Mouse (Mus musculus) neutrophil, adult 5-6 weeks (primary cell): ENCODE results near the gene Tmem167b. TPM values are rescaled to one million over a fixed set of nuclear protein-coding genes. Genes with fewer than 3 reads are reported as not detected.
"Not testable (repeated sequence)": the region's sequence is repeated elsewhere in the genome, so short reads cannot be mapped to it uniquely, and the experiment has no call there.

Experiments used
- ATAC-seq: fragments of 151-379, 151-347 bp; 2 replicates; pipeline ENCODE4 v1.8.0; 2017; ENCODE audit warnings: mild to moderate bottlenecking, moderate TSS enrichment; ENCODE audit not compliant: insufficient number of reproducible peaks, poor library complexity, low FRiP score, severe bottlenecking; ENCODE audit errors: extremely low read depth
- total RNA-seq: library from RNA; stranded (forward); fragments of 200-1000 nt; gene quantifications from 2 replicates; pipeline ENCODE4 v1.2.3, GENCODE M21; 2017

Tmem167b gene
- 65.3 and 66.4 TPM in 2 replicates for total RNA-seq

DNA sequence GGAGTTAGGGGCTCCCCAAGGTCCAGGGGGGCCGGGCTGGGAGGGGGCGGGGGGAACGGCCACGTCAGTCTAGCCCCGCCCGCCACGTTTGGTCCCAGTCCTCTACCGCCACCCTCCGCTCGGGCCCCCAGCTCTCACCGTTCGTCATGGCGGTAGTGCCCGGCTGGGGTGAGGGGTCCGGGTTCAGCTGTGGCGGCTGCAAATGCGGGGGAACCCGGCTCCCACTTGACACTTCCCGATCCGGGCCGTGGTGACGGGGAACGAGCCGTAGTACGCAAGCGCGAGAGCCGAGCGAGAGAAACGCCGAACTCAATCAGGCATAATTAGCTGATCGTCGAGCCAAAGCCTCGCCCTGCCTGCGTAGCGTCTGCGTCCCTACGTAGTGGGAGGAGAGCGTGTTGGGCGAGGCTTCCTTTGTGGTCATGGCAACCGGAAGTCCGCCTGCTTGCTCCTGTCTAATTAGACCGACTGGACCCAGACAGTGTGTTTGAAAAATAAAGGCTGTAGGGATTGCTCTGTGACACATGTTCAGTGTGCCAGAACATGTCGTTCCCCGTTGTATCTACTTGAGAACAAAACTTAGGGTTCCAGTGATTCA is at the start of gene Tmem167b:
Gene Tmem167b, minus strand, starts transcription at position 334 of the 598 bp plus-strand sequence.
- peak; percentile 96 for ATAC-seq

- ATAC-seq, result peak; percentile 56; the same call in 1 of the 2 replicates
Measured at GRCm38 (mm10) chr3:108608906-108609305, 46.6 kb upstream of the Tmem167b start.

GRCm38 (mm10) chr3:108591530-108592522 is 29.6 kb upstream of the Tmem167b start:
- ATAC-seq, result no peak

DNA sequence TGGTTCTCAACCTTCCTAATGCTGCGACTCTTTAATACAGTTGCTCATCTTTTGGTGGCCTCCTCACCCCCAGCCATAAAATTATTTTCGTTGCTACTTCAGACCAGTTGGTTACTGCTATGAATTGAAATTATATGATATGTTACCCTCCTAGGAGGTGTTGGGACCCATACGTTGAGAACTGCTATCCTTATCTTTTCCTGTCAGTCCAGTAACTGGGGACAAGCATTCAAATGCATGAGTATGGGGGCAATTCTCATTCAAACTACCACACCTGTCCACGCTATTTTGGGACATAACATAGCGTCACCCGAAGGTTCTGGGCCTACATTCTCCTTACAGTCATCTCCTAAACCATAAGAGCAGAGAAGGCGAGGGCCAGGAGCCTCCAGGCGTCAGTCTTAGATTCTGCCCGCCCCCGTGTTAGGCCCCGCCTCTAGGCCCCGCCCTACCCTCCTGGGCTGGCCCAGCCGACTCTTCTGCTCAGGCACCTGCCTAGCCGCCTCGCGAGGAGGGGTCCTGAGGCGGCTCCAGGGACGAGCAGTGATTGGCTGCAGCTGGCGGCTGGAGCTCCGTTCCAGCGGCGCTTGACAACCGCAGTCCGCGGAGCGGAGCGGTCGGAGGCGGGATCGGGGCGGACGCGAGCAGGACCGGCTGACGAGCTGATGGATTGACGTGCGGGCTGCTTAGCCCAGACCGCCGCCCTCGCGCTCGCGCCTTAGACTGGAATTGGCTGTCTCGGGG is 28.7 kb upstream of the Tmem167b start, which contains the start of gene Wdr47:
Gene Wdr47, plus strand, starts transcription at position 494 of the 744 bp plus-strand sequence.
- peak; percentile 99 for ATAC-seq

DNA sequence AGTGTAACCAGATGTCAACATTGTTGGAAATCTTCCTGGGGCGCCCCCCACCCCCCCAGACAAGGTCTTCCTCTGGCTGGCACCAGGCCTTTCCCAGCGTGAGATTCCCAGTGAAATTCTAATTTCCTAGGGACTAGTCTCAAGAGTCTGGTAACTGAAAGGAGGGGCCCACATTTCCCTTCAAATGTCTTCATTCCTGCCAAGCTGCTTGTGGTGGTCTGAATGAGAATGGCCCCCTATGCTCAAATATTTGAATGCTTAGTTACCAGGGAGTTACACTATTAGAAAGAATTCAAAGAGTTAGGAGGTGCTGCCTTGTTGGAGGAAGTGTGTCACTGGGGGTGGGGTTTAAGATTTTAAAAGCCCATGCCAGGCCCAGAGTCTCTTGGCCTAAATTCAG is 26.2 kb upstream of the Tmem167b start:
- no peak for ATAC-seq

DNA sequence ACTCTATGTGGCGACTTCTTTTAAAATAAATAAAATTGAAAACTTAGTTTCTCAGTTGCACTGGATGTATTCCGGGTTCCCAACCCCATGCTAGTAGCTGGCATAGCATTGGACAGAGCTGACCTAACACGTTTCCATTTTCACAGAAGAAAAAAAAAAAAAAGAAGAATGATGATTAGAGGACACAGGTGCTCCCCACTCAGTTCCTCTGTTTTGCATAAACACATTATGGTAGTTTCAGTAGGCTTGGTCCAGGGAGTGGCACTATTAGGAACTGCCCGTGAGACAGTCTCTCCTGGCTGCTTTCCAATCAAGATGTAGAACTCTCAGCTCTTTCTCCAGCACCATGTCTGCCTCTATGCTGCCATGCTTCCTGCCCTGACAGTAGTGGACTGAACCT is 22.3 kb upstream of the Tmem167b start:
- ATAC-seq, result no peak

DNA sequence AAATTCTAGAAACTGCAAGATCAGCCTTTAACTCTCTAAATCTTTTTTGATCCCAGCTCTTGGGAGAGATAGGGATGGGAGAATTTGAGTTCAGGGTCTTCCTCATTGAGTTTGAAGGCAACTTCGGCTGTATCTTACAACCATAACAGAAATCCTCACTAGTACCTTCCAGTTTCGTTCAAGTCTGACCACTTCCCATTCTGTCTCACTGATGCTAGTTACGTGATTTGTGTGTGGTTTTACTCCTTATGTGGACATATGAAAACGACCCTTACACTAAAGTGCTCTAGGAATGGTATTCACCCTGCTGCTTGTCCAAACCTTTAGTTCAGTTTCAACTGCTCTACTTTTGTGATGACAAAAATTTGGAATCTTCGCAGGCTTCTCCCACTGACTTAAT is 11.8 kb upstream of the Tmem167b start:
- no peak for ATAC-seq

DNA sequence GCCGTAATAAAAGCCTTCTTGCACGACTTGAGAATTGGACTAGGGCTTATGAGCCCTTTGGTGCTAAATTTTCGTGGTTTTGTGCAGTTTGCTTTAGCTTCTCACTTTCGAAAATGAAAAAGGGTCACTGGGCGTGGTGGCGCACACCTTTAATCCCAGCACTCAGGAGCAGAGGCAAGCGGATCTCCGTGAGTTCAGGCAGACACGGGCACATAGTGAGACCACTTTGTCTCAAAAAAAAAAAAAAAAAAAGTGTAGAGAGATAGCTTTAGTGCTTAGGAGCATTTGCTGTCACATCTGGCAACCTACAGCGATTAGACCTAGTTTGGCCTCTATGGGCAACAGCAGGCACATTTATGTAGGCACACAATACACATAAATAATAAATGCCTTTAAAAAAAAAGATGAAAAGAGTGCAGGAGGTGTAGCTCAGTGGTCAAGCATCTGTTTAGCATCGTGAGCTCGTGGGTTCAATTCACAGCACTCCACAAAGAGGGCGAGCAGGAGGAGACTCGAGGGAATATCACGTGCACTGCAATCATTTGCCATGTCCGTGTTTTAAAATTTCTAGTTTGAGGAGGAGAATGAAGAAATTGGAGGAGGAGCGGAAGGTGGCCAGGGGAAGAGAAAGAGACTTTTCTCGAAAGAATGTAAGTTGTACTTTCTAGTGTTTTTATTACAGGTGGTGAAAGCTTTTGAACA is 10.2 kb upstream of the Tmem167b start:
- no peak for ATAC-seq

DNA sequence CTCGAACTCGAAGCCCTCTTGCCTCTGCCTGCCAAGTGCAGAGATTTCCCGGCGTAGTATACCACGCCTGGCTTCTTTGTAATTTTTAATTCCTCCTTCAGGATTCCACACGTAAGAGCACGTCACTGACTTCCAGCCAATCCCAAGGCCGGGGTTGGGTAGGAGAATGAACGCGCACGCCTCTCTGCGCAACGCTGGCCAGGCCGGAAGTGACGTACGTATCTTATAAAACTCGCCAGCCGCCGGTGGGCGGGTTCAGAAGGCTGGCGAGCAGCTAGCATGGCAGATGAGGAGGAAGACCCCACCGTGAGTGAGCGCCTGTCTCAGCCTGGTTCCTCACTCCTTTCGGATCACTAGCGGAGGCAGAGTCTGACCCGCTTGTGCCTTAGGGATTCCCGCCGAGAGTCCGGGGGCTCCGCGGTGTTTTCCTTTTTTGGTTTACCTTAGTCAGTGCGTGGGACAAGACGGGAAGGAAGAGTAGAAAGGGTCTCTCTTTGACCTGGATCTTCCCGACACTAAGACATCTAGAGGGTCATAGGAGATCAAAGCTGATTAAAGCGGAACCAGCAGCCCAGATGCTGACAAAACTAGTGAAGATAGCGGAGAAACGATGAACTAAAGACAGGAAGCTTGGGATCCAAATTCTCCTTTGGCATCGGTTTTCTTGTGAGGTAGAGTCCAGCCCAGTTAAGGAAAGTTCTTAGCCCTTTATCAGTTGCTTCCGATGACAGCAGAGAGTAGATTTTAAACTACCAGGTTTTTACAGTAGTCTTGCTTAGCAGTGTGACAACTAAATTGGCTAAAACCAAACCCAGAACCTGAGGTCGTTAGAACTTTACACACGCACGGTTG is 9.4 kb upstream of the Tmem167b start, which contains the start of gene Taf13:
Gene Taf13, plus strand, starts transcription at position 256 of the 852 bp plus-strand sequence.
- ATAC-seq, result peak; percentile 98

- no peak for ATAC-seq
Measured at GRCm38 (mm10) chr3:108570813-108571212, 8.5 kb upstream of the Tmem167b start.

- ATAC-seq, result not testable (repeated sequence)
Measured at GRCm38 (mm10) chr3:108569636-108570035, 7.4 kb upstream of the Tmem167b start.

DNA sequence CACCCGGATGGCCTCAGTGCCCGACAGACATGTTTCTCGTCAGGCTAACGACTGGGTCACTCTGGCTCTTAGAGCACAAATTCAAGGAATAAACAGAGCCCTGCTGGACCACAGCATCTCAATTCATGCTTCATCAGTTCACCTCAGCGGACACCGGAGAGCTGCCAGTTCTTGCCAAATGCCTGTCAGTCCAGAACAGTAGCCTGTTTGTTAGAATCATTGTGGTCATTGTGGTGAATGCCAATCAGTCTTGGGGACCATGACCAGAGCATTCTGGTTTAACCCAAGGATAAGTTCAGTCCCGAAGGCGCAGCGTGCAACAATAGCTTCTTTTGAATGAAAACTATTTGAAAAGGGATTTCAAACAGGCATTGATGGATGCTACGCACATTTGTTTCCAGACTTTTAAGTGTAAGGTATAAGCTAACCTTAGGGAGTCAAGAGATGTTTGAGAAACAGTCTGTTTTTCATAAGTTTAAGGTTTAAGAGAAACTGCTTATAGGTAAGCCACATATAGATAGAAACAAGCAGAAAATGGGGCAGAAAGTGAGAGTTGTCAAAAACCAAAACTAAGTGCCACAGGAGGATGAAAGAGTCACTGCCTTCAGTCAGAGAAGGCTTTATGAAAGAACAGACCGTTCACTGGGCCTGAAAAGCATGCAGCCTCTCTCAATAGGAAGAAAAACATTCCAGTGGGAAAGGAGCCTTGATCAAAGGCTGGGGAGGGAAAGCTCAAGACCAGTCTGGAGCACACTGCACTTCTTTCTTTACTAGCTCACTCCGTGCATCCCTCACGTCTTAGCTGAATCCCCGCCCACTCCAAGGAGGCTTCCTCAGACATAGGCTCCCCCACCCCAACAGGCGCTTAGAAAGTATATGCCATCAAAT is 6.0 kb upstream of the Tmem167b start:
- no peak for ATAC-seq

- ATAC-seq, result peak; percentile 60
Measured at GRCm38 (mm10) chr3:108563309-108563708, 1.0 kb upstream of the Tmem167b start.

DNA sequence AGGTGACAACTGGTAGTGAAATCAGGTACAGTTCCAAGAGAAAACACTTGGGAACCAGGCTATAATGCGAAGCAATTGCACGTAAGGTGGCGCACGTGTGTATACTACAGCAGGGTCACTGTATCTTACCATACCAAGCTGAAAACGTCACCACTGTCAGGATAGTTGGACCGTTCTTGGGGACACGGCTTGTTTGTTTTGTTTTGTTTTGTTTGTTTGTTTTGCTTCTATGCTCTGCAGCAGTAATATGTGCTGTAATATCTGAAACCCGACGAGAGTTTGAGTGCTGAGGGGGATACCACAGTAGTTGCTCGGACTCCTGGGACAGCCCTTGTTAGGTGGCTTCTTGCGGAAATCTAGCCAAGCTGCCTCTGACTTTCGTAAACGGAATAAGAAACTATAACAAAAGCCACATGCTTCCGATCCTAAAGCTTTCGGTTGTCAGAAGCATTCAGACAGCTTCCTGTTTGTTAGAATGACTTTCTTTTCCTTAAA is 558 bp upstream of the Tmem167b start:
- ATAC-seq, result peak; percentile 10; the same call in 1 of the 2 replicates

DNA sequence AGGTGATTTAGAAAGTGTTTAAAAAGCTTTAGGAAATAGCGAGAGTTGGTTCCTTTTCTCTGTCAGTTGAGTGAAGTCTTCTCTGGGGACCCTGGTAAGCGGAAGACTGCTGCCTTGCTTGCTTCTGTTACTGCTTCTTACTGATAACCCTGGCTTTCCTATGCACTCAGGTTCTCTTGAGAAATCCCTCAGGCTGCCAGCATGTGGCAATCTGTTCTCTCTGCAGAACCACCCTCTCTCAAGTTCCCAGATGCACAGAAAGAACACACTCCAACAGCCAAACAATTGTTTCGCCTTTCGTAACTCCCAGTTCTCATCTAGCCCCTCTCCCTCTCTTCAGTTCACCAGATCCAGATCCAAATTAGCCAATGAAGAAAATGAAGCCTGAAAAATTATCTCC is 4.4 kb downstream of the Tmem167b start:
- ATAC-seq, result no peak

DNA sequence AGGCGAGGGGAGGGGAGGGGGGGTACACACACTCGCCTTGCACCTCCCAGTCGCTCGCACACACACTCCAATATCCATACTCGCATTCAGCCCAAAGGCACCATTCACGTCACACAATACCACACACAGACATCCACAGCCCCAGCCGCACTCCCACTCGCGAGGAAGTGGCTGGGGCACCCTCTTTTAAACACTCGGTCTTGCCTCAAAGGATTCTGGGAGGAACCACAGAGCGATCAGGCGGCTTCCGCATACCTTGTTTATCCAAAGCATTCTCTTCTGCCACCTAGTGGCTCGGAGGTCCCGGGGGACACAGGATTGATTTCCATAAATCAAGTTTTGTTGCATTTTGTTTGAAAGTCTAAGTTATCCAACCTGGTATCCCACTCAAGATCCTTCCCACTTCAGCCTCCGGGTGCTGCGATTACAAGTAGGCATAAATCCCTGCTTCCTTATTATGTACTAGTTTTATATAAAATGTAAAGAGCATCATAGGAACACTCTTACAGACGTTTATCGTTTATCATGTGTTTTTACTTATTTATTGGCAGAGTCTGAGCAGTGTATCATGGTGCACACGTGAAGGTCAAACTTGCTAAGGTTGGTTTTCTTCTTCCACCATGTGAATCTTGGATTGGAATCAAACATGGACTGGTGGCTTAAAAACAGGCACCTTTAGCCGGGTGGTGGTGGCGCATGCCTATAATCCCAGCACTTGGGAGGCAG is 7.5 kb downstream of the Tmem167b start:
- ATAC-seq, result peak; percentile 100
